Mouse (Mus musculus): ENCODE results near the gene Prdx2.

DNA sequence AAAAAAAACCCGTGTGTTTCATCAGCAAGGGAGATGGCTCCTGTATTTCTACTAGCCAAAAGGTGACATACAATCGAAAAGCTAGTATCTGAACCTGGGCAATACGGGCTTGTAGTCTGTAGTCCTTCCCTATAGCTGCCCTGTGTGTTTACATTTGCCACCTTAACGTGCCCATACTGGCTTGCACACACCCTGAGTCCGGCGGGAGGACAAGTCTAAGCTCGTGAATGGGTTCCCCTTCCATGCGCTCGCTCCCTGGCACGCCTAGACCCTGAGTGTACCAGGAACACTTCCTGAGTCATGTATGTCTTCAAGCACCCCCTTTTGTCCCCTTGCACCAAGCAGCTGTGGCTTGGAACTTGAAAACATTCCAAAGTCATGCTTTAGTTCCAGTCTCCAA lies 47.3 kb downstream of the Prdx2 start:
- no peak for TF ChIP-seq CTCF (IDR thresholded peaks at IDR 0.05; ENCODE audit: low read depth)
- TF ChIP-seq EP300 (optimal IDR thresholded peaks at IDR 0.05): no peak

Measured in stomach, postnatal 0 days (tissue).